ENCODE assay signal across 15 mouse cellular contexts in genomic region chr13:54269628-54270027, GRCm38 (mm10).
DNase-seq lines count a peak whose midpoint lies in the region; ATAC-seq lines count a peak whose summit lies in the region.
"Had no signal": no experiment of that assay in that cellular context is flagged by ENCODE, and none has a peak within 500 bp of the region (broad histone marks: within the 10 kb centered on the region; RNA-seq: fewer than 3 reads in every experiment).

No protein-coding gene starts in this region.

- no peak overlapping the region for H3K4me3 ChIP-seq in hindbrain, embryonic 16.5 days (ENCODE audit: low read length)
- H3K4me3 ChIP-seq in hindbrain, embryonic 10.5 days, result no peak overlapping the region
- H3K4me3 ChIP-seq: hindbrain, embryonic 13.5 days; limb, embryonic 10.5 days; neural tube, embryonic 12.5 days had no signal

- no peak overlapping the region for H3K4me2 ChIP-seq in hindbrain, embryonic 16.5 days (ENCODE audit: low read length)
- H3K4me2 ChIP-seq: hindbrain, embryonic 13.5 days; neural tube, embryonic 12.5 days had no signal

- no peaks in the 10 kb centered on the region for H3K27me3 ChIP-seq in hindbrain, embryonic 16.5 days (replicated peaks; ENCODE audit: control insufficient read depth, insufficient read depth, low read length)
- H3K27me3 ChIP-seq in hindbrain, embryonic 10.5 days (ENCODE audit: insufficient read depth, poor library complexity, severe bottlenecking), result no peaks in the 10 kb centered on the region; the same call in 1 of the 2 replicates
- H3K27me3 ChIP-seq: hindbrain, embryonic 13.5 days; neural tube, embryonic 12.5 days had no signal

- intact Hi-C loops in left cerebral cortex, postnatal 4 days (cut with DNase I), result no loop called here

- 71% methylated on average over 8 of the region's 8 CpGs for WGBS in hindbrain, embryonic 16.5 days
- WGBS in hindbrain, embryonic 10.5 days, result 78% methylated on average over 8 of the region's 8 CpGs

- no peaks in the 10 kb centered on the region for H3K36me3 ChIP-seq in hindbrain, embryonic 16.5 days (ENCODE audit: control insufficient read depth, insufficient read depth, low read length)
- H3K36me3 ChIP-seq in hindbrain, embryonic 10.5 days, result no peaks in the 10 kb centered on the region
- H3K36me3 ChIP-seq: hindbrain, embryonic 13.5 days; limb, embryonic 10.5 days; neural tube, embryonic 12.5 days had no signal

- peaks cover 5% of the 10 kb centered on the region for H3K4me1 ChIP-seq in hindbrain, embryonic 16.5 days (ENCODE audit: control insufficient read depth, insufficient read depth, low read depth, low read length)
- H3K4me1 ChIP-seq in hindbrain, embryonic 10.5 days (replicated peaks), result peaks cover 38% of the 10 kb centered on the region

- no peak overlapping the region for H3K27ac ChIP-seq in hindbrain, embryonic 16.5 days (ENCODE audit: low read depth, low read length)
- H3K27ac ChIP-seq in hindbrain, embryonic 10.5 days, result no peak overlapping the region
- H3K27ac ChIP-seq: hindbrain, embryonic 13.5 days; limb, embryonic 10.5 days; neural tube, embryonic 12.5 days had no signal

- no peaks in the 10 kb centered on the region for H3K9me3 ChIP-seq in hindbrain, embryonic 16.5 days (ENCODE audit: control insufficient read depth, low read length)
- no peaks in the 10 kb centered on the region for H3K9me3 ChIP-seq in hindbrain, embryonic 10.5 days
- H3K9me3 ChIP-seq: hindbrain, embryonic 13.5 days; limb, embryonic 10.5 days; neural tube, embryonic 12.5 days had no signal

- peak; percentile 28; the same call in 1 of the 2 replicates for ATAC-seq in hindbrain, embryonic 16.5 days
- ATAC-seq: midbrain, embryonic 16.5 days had no signal

- DNase-seq in hindbrain, embryonic 10.5 days (ENCODE audit: low spot score), result no peak
- peak; percentile 62 to 68 for DNase-seq in cerebellum, adult 18-20 months
- DNase-seq in cerebellum, postnatal 25 days, result peak; percentile 71 to 75
- peak; percentile 39 for DNase-seq in left cerebral cortex, postnatal 4 days
- no peak for DNase-seq in thymus, postnatal 0 days (ENCODE audit: low spot score)
- no peak for DNase-seq in lung, postnatal 36 days
- DNase-seq: embryo, embryonic 11 days; gastrocnemius, postnatal 25 days; kidney, adult 8-10 months; thymus, adult 2 months had no signal

- no peak overlapping the region for H3K9ac ChIP-seq in hindbrain, embryonic 16.5 days (ENCODE audit: low read depth, low read length)
- H3K9ac ChIP-seq: hindbrain, embryonic 13.5 days; neural tube, embryonic 12.5 days had no signal

Comparison
In these comparisons a context has a peak if more than half of its experiments do, and no peak if none do; other contexts are left out.
1. DNase-seq: peak in cerebellum, adult 18-20 months (2 of 2), cerebellum, postnatal 25 days (2 of 2) and left cerebral cortex, postnatal 4 days (single experiment); none in hindbrain, embryonic 10.5 days (single experiment), thymus, postnatal 0 days (single experiment) and lung, postnatal 36 days (single experiment).